Mouse (Mus musculus) thymus, postnatal 4 days (tissue): ENCODE data around the gene Rnf216.

Source experiments
- DNase-seq: peaks from one replicate; pipeline ENCODE4 v3.0.0; 2021

Rnf216 gene

GRCm38 (mm10) chr5:142956956-142957703, 155.7 kb downstream of the Rnf216 start:
- no peak for DNase-seq

GRCm38 (mm10) chr5:142953641-142954040, 159.2 kb downstream of the Rnf216 start:
- DNase-seq: no peak

- DNase-seq: no peak
Observed at GRCm38 (mm10) chr5:142950405-142950804, 162.4 kb downstream of the Rnf216 start.

- DNase-seq: no peak
Observed at GRCm38 (mm10) chr5:142949580-142949979, 163.2 kb downstream of the Rnf216 start.

GRCm38 (mm10) chr5:142947460-142947859, 165.3 kb downstream of the Rnf216 start:
- DNase-seq: no peak

GRCm38 (mm10) chr5:142944979-142945682, 167.7 kb downstream of the Rnf216 start:
- no peak for DNase-seq
